Mouse (Mus musculus): ENCODE results near the gene Tnfrsf18. TPM values are rescaled to one million over a fixed set of nuclear protein-coding genes. Genes with fewer than 3 reads are reported as not detected.

Gene Tnfrsf18
- polyA plus RNA-seq, 1 experiment from 2014 or later = 1.9 TPM

DNA sequence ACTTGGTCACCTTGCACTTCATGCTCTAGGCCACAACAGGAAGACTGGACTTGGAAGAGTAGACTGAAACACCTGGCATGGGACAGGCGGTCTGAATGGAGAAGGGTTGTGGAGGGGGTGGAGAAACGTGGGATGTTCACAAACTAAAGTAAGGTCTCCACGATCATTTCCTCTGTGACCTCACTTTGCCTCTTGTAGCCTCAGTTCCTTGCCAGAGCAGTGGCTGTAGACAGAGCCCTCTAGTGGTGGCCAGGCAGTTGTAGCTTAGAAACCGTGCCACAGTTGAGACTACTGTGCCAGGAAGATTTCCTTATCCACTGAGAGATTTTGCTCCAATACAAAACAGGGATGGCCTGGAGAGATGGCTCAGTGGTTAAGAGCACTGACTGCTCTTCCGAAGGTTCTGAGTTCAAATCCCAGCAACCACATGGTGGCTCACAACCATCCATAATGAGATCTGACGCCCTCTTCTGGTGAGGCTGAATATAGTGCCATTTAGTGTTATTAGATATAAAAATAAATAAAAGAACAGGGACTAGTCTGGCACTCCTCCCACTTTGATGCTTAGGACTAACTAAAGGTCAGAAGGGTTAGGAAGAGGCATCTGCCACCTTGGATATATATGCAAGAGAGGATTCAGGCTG lies 7.6 kb downstream of the Tnfrsf18 start:
- H3K27me3 ChIP-seq = peaks cover 28% of the 10 kb centered on the region
- no peaks in the 10 kb centered on the region for H3K9me3 ChIP-seq
- peaks cover 28% of the 10 kb centered on the region for H3K4me1 ChIP-seq
- H3K4me3 ChIP-seq = no peak overlapping the region
- no peak overlapping the region for H3K27ac ChIP-seq
- ATAC-seq (ENCODE audit: insufficient number of reproducible peaks, insufficient read depth, low FRiP score, low TSS enrichment) = no peak
- WGBS = 36% methylated on average over 6 of the region's 6 CpGs
- no peak overlapping the region for H3K4me2 ChIP-seq (replicated peaks)
- no peak overlapping the region for H3K9ac ChIP-seq
- 0 out of 2 replicates have a peak, but pooled peaks cover 1% of the 10 kb centered on the region for H3K36me3 ChIP-seq

- Histone ChIP-seq H3K36me3 (no peaks in the 10 kb centered on the region), H3K27me3 (peaks cover 28% of the 10 kb centered on the region), H3K27ac (no peak overlapping the region), H3K4me2 (replicated peaks) (peak overlapping the region; percentile 46; the same call in 1 of the 2 replicates), H3K9ac (no peak overlapping the region), H3K4me1 (peaks cover 28% of the 10 kb centered on the region), H3K4me3 (peak overlapping the region; percentile 26; the same call in 1 of the 2 replicates), H3K9me3 (no peaks in the 10 kb centered on the region)
- ATAC-seq (ENCODE audit: insufficient number of reproducible peaks, insufficient read depth, low FRiP score, low TSS enrichment) = no peak
- 52% methylated on average over 4 of the region's 4 CpGs for WGBS
These were observed 8.3 kb downstream of the Tnfrsf18 start for GRCm38 (mm10) chr4:156034301-156034700.

DNA sequence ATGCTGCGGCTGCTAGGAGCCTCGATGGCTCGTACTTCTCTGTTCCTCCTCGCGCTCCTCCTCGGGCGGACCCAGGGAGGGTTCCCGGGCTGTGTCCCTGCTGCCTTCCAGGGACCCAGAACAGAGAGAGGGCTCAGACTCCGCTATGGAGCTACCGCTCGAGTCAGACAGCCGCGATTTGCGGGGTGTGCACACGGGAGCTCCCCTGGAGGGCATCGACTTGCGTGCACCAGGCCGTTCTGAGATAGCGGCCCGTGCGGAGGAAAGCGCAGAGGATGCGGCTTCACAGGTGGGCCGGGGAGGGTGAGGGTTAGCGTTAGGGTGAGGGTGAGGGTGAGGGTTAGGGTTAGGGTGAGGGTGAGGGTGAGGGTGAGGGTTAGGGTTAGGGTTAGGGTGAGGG lies 8.9 kb downstream of the Tnfrsf18 start:
- Histone ChIP-seq H3K36me3 (no peaks in the 10 kb centered on the region), H3K4me3 (peak overlapping the region; percentile 26), H3K27me3 (peaks cover 28% of the 10 kb centered on the region), H3K9ac (peak overlapping the region; percentile 19; the same call in 1 of the 2 replicates), H3K9me3 (no peaks in the 10 kb centered on the region), H3K4me1 (peaks cover 28% of the 10 kb centered on the region), H3K27ac (no peak overlapping the region), H3K4me2 (replicated peaks) (peak overlapping the region; percentile 46)
- 6% methylated on average over 25 of the region's 25 CpGs for WGBS
- no peak for ATAC-seq (ENCODE audit: insufficient number of reproducible peaks, insufficient read depth, low FRiP score, low TSS enrichment)

DNA sequence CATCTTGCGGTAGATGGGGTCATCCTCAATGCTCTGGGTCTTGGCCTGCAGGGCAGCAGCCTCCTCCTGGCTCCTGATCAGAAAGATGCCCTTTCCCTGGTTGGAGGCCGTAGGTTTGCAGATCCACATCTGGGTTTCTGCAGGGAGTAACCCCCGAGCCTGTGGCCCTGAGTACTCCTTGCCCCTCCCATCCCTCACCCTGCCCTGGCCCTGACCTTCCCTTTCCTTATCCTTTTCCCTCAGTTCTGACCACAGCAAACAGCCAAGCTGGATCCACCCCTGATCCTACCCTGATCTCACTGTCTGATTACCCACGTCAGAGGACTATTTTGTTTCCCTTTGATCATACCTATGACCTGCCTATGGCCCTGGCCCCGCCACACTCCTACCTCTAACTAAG lies 18.8 kb downstream of the Tnfrsf18 start:
- no peak overlapping the region for H3K27ac ChIP-seq
- H3K4me1 ChIP-seq = no peaks in the 10 kb centered on the region
- H3K27me3 ChIP-seq = no peaks in the 10 kb centered on the region
- no peak overlapping the region for H3K9ac ChIP-seq
- 47% methylated on average over 5 of the region's 5 CpGs for WGBS
- no peaks in the 10 kb centered on the region for H3K9me3 ChIP-seq
- no peak overlapping the region for H3K4me3 ChIP-seq
- no peak for ATAC-seq (ENCODE audit: insufficient number of reproducible peaks, insufficient read depth, low FRiP score, low TSS enrichment)
- H3K36me3 ChIP-seq = no peaks in the 10 kb centered on the region
- H3K4me2 ChIP-seq (replicated peaks) = no peak overlapping the region

DNA sequence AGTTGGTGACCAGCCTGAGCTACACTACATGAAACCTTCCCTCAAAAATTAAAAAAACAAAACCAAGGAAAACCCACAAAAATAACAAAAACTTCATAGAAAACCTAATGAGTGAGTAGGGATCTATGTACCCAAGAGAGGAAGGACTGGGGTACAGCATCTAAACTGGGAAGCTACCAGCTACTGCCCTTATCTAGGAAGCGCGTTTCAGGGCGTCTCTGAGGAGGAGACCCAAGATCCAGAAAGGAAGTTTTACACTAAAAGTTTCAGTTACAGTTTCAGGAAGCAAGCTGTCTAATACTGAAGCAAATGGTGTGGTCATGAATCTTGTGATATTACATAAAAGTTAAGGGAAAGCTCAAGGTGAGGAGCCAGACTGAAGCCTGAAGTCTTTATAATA lies 23.8 kb downstream of the Tnfrsf18 start:
- no peak overlapping the region for H3K9ac ChIP-seq
- H3K27ac ChIP-seq = no peak overlapping the region
- no peak overlapping the region for H3K4me2 ChIP-seq (replicated peaks)
- H3K4me1 ChIP-seq = no peaks in the 10 kb centered on the region
- H3K36me3 ChIP-seq = no peaks in the 10 kb centered on the region
- H3K9me3 ChIP-seq = no peaks in the 10 kb centered on the region
- H3K4me3 ChIP-seq = no peak overlapping the region
- no peak for ATAC-seq (ENCODE audit: insufficient number of reproducible peaks, insufficient read depth, low FRiP score, low TSS enrichment)
- 83% methylated on average over 3 of the region's 3 CpGs for WGBS
- H3K27me3 ChIP-seq = no peaks in the 10 kb centered on the region

GRCm38 (mm10) chr4:156050391-156050980 lies 24.5 kb downstream of the Tnfrsf18 start:
- Histone ChIP-seq H3K27ac (no peak overlapping the region), H3K36me3 (no peaks in the 10 kb centered on the region), H3K4me2 (replicated peaks) (no peak overlapping the region), H3K27me3 (no peaks in the 10 kb centered on the region), H3K4me3 (no peak overlapping the region), H3K4me1 (no peaks in the 10 kb centered on the region), H3K9me3 (no peaks in the 10 kb centered on the region), H3K9ac (no peak overlapping the region)
- WGBS = 76% methylated on average over 6 of the region's 6 CpGs
- ATAC-seq (ENCODE audit: insufficient number of reproducible peaks, insufficient read depth, low FRiP score, low TSS enrichment) = no peak

DNA sequence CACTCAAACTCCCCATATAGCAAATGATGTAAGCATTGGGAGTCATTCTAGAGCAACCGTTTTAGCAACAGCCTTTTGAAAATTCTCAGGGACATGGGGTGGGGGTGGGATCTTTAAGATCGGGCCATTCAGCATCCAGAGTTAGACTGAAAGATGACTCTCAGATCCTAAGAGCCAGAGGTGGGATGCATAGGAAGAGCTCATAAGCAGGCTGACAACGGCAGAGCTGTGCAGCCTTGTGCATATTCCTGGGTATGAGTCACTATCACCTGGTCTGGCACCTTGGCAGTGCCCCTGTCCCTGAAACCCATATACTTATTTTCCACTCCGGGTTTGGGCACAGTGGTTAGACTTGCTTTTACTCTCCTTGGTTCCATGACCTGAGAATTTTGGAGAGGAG lies 27.1 kb downstream of the Tnfrsf18 start:
- Histone ChIP-seq H3K27ac (no peak overlapping the region), H3K4me3 (no peak overlapping the region), H3K36me3 (no peaks in the 10 kb centered on the region), H3K4me1 (no peaks in the 10 kb centered on the region), H3K4me2 (replicated peaks) (no peak overlapping the region), H3K9ac (no peak overlapping the region), H3K9me3 (no peaks in the 10 kb centered on the region), H3K27me3 (no peaks in the 10 kb centered on the region)
- WGBS = 81% methylated on average over 4 of the region's 4 CpGs
- ATAC-seq (ENCODE audit: insufficient number of reproducible peaks, insufficient read depth, low FRiP score, low TSS enrichment) = no peak

DNA sequence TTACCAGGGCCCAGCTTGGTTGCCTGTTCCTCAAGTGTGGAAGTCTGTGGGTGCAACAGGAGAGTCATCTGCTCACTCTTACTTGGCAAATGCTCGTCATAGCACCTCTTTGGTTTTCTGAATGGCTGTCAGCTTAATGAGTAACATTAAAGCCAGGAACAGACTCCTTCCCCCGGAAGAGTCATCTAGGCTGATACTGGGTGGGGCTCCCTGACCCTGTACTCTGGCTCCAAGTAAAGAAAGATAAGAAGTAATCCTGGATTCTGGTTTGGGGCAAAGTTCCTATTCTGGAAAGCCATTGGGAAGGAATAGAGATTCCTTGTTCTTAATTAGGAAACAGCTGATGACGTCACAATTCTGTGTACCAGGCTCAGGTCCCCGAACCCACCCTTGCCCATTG lies 28.2 kb downstream of the Tnfrsf18 start:
- Histone ChIP-seq H3K9me3 (no peaks in the 10 kb centered on the region), H3K9ac (no peak overlapping the region), H3K27me3 (no peaks in the 10 kb centered on the region; the same call in 1 of the 2 replicates), H3K36me3 (no peaks in the 10 kb centered on the region), H3K4me1 (no peaks in the 10 kb centered on the region), H3K27ac (no peak overlapping the region), H3K4me2 (replicated peaks) (no peak overlapping the region), H3K4me3 (no peak overlapping the region)
- ATAC-seq (ENCODE audit: insufficient number of reproducible peaks, insufficient read depth, low FRiP score, low TSS enrichment) = no peak
- WGBS = 90% methylated on average over 4 of the region's 4 CpGs

GRCm38 (mm10) chr4:156054606-156055005 lies 28.6 kb downstream of the Tnfrsf18 start:
- H3K27ac ChIP-seq = no peak overlapping the region
- 89% methylated on average over 6 of the region's 6 CpGs for WGBS

GRCm38 (mm10) chr4:156055173-156055572 lies 29.2 kb downstream of the Tnfrsf18 start:
- H3K27me3 ChIP-seq = no peaks in the 10 kb centered on the region; the same call in 1 of the 2 replicates
- H3K4me3 ChIP-seq = no peak overlapping the region
- H3K36me3 ChIP-seq = no peaks in the 10 kb centered on the region
- H3K27ac ChIP-seq = no peak overlapping the region
- H3K9ac ChIP-seq = no peak overlapping the region
- no peaks in the 10 kb centered on the region for H3K4me1 ChIP-seq
- no peaks in the 10 kb centered on the region for H3K9me3 ChIP-seq
- WGBS = 95% methylated on average over 5 of the region's 5 CpGs
- H3K4me2 ChIP-seq (replicated peaks) = no peak overlapping the region
- no peak for ATAC-seq (ENCODE audit: insufficient number of reproducible peaks, insufficient read depth, low FRiP score, low TSS enrichment)

More at GRCm38 (mm10) chr4:156054606-156055005, 28.6 kb downstream of the Tnfrsf18 start:
- no peak overlapping the region for H3K9ac ChIP-seq
- H3K36me3 ChIP-seq = no peaks in the 10 kb centered on the region
- no peak for ATAC-seq (ENCODE audit: insufficient number of reproducible peaks, insufficient read depth, low FRiP score, low TSS enrichment)
- no peaks in the 10 kb centered on the region for H3K9me3 ChIP-seq
- no peaks in the 10 kb centered on the region; the same call in 1 of the 2 replicates for H3K27me3 ChIP-seq
- no peak overlapping the region for H3K4me3 ChIP-seq
- H3K4me1 ChIP-seq = no peaks in the 10 kb centered on the region
- no peak overlapping the region for H3K4me2 ChIP-seq (replicated peaks)

GRCm38 (mm10) chr4:156057702-156058101 lies 31.7 kb downstream of the Tnfrsf18 start:
- no peaks in the 10 kb centered on the region; the same call in 1 of the 2 replicates for H3K27me3 ChIP-seq
- peak overlapping the region; percentile 30; the same call in 1 of the 2 replicates for H3K4me3 ChIP-seq
- H3K27ac ChIP-seq = no peak overlapping the region
- no peaks in the 10 kb centered on the region for H3K36me3 ChIP-seq
- no peaks in the 10 kb centered on the region for H3K9me3 ChIP-seq
- peak overlapping the region; percentile 29 for H3K4me2 ChIP-seq (replicated peaks)
- no peak for ATAC-seq (ENCODE audit: insufficient number of reproducible peaks, insufficient read depth, low FRiP score, low TSS enrichment)
- H3K9ac ChIP-seq = no peak overlapping the region; the same call in 1 of the 2 replicates
- H3K4me1 ChIP-seq = no peaks in the 10 kb centered on the region
- WGBS = 52% methylated on average over 10 of the region's 10 CpGs

- no peak for ATAC-seq (ENCODE audit: insufficient number of reproducible peaks, insufficient read depth, low FRiP score, low TSS enrichment)
- 70% methylated on average over 9 of the region's 9 CpGs for WGBS
- Histone ChIP-seq H3K4me3 (peak overlapping the region; percentile 30), H3K9ac (peak overlapping the region; percentile 17; the same call in 1 of the 2 replicates), H3K9me3 (no peaks in the 10 kb centered on the region), H3K27ac (peak overlapping the region; percentile 43), H3K4me2 (replicated peaks) (peak overlapping the region; percentile 22), H3K27me3 (no peaks in the 10 kb centered on the region; the same call in 1 of the 2 replicates), H3K4me1 (no peaks in the 10 kb centered on the region), H3K36me3 (no peaks in the 10 kb centered on the region)
These were observed 32.9 kb downstream of the Tnfrsf18 start for GRCm38 (mm10) chr4:156058826-156059225.
